Mouse (Mus musculus) liver, embryonic 14.5 days (tissue): ENCODE data around the gene Camkk2. TPM values are rescaled to one million over a fixed set of nuclear protein-coding genes. Genes with fewer than 3 reads are reported as not detected.

Experiments used
- ATAC-seq: fragments of 200-750 bp; cut with Nextera tagmentation; 2 replicates; pipeline ENCODE4 v1.8.0; 2017; ENCODE audit warnings: moderate number of reproducible peaks, mild to moderate bottlenecking, moderate library complexity; ENCODE audit not compliant: insufficient read depth
- DNase-seq, 3 experiments: peaks; one replicate each; pipeline ENCODE4 v3.0.0-alpha.2; 2012 to 2013; ENCODE audit warnings: low read depth in 3 of 3, low spot score in 3 of 3
- H3K27ac ChIP-seq: fragments of 300-500 bp; sonication (generic); 2 replicates; pipeline ENCODE4 v1.5.1; 2014; ENCODE audit warnings: moderate library complexity, mild to moderate bottlenecking, control low read depth, inconsistent platforms
- H3K27me3 ChIP-seq: fragments of 300-500 bp; sonication (generic); 2 replicates; pipeline ENCODE4 v1.6.1; 2014; ENCODE audit warnings: mild to moderate bottlenecking, low read length, moderate library complexity; ENCODE audit not compliant: control insufficient read depth, insufficient read depth
- H3K36me3 ChIP-seq: fragments of 300-500 bp; sonication (generic); replicated peaks from 2 replicates; pipeline ENCODE4 v1.6.1; 2014; ENCODE audit warnings: low read depth; ENCODE audit not compliant: control insufficient read depth, insufficient read depth
- H3K4me1 ChIP-seq, 2 experiments: fragments of 200-500 bp in 1 of 2; fragments of 300-500 bp in 1 of 2; sonication (generic) in 1 of 2; replicated peaks; 2 replicates each; pipeline ENCODE4 v1.6.1; 2012 to 2014; ENCODE audit warnings: antibody characterized with exemption in 1 of 2, inconsistent platforms in 1 of 2, low read length in 1 of 2; ENCODE audit not compliant: control insufficient read depth in 2 of 2, insufficient read depth in 2 of 2
- H3K4me2 ChIP-seq: fragments of 300-500 bp; sonication (generic); 2 replicates; pipeline ENCODE4 v1.6.1; 2014; ENCODE audit warnings: low read depth, mild to moderate bottlenecking, control low read depth, moderate library complexity
- H3K4me3 ChIP-seq, 2 experiments: fragments of 200-500 bp in 1 of 2; fragments of 300-500 bp in 1 of 2; sonication (generic) in 1 of 2; 2 replicates each; pipeline ENCODE4 v1.5.1; 2012 to 2014; ENCODE audit warnings: low read depth in 2 of 2, low read length in 2 of 2, mild to moderate bottlenecking in 2 of 2, control low read depth in 1 of 2, inconsistent platforms in 1 of 2, moderate library complexity in 1 of 2; ENCODE audit not compliant: insufficient read depth in 1 of 2
- H3K9ac ChIP-seq: fragments of 300-500 bp; sonication (generic); replicated peaks from 2 replicates; pipeline ENCODE4 v1.6.1; 2014; ENCODE audit warnings: mild to moderate bottlenecking, control low read depth, moderate library complexity
- H3K9me3 ChIP-seq: fragments of 300-500 bp; sonication (generic); 2 replicates; pipeline ENCODE4 v1.6.1; 2016; ENCODE audit warnings: low read length, mixed read lengths; ENCODE audit not compliant: control insufficient read depth
- CTCF ChIP-seq: IDR thresholded peaks from 2 replicates; pipeline ENCODE4 v1.5.1; 2016; ENCODE audit warnings: antibody characterized with exemption, low read depth, control low read depth
- EP300 ChIP-seq: IDR thresholded peaks from 2 replicates; pipeline ENCODE4 v1.6.1; 2016; ENCODE audit warnings: antibody characterized with exemption, low read depth
- WGBS: fragments of 180-500 bp; shearing (Covaris S2); extraction: QIAGEN DNeasy Blood & Tissue Kit; methylation state at CpG from one replicate; pipeline ENCODE4 v1.1.7; 2014; ENCODE audit not compliant: insufficient replicate concordance; 5-methylcytosine and 5-hydroxymethylcytosine counted together
- polyA plus RNA-seq, 2 experiments: library from polyadenylated mRNA; depleted of rRNA in 1 of 2; stranded (reverse) in 1 of 2; unstranded in 1 of 2; fragments of >200 nt; fragmentation: Nextera tagmentation in 1 of 2; extraction: Ambion mirVana in 1 of 2; gene quantifications; 2 replicates each; pipeline versions ENCODE4 v1.2.1 to v1.2.3; 2012 to 2014

Camkk2 gene
- polyA plus RNA-seq, 2 experiments, result 5.9 to 6.3 TPM

DNA sequence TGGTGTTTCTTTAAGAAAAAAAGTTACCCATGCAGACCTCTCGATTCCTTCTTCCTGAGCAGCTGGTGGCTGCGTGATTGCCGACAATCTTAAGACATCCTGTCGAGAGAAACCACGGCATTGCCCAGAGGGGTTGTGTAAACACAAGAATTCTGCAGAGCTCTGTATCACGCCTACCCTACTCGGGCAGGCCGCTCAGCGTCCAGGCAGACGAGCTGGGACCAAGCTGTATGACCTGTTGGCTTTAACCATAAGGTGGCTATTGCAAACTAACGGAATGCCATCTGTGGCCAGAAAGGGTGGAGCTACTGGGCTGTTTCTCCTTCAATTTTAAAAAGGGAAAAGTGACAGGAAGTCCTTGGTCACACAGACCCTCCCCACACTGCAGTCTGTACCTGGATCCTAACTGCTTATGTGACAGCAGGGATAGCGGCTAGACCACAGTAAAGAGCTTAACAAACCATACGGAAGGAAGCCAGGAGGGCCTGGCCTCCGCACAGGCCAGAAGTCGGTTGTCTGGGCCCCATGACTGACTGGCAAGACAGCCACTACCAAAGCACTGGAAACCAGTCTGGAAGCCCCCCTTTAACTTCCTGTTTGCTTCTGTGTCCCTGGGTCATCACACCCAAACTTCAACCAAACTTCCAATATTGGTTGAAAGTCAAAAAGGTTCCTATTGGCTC is 47.1 kb downstream of the Camkk2 start:
- H3K9me3 ChIP-seq, result no peaks in the 10 kb centered on the region
- H3K27ac ChIP-seq, result no peak overlapping the region; the same call in 1 of the 2 replicates
- H3K27me3 ChIP-seq, result no peaks in the 10 kb centered on the region
- no peak overlapping the region for H3K4me3 ChIP-seq
- peaks cover 0 to 14% of the 10 kb centered on the region in 2 experiments for H3K4me1 ChIP-seq
- ATAC-seq (0 out of 2 replicates have a peak, but pooled peaks have one; percentile 27), DNase-seq (no peak)
- H3K9ac ChIP-seq, result no peak overlapping the region
- no peaks in the 10 kb centered on the region for H3K36me3 ChIP-seq
- WGBS, result 13% methylated on average over 15 of the region's 15 CpGs
- no peak for TF ChIP-seq EP300
- no peak for TF ChIP-seq CTCF
- H3K4me2 ChIP-seq, result peak overlapping the region; percentile 23; the same call in 1 of the 2 replicates

DNA sequence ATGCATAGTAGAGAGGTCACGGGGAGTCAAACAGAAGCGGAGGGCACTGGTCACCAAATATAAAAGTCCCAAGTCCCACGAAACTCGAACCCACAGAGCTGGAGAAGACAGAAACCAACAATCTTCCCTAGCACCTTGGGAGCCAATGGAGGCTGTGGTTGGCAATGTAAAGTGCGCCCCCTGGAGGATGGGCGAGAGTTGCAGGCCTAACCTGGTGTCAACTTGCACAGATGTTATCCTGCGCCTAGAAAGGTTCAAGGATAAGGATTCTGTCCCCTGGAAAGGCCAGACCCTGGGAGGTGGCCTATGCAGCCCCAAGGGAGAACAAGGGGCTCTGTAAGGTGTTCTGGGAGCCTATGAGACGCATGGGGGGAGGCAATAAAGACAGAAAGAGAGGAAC is 47.9 kb downstream of the Camkk2 start:
- Histone ChIP-seq H3K4me1 (peaks cover 0 to 14% of the 10 kb centered on the region in 2 experiments), H3K27me3 (no peaks in the 10 kb centered on the region), H3K9me3 (no peaks in the 10 kb centered on the region), H3K27ac (no peak overlapping the region), H3K36me3 (no peaks in the 10 kb centered on the region), H3K4me2 (0 out of 2 replicates have a peak overlapping the region, but pooled peaks have one; percentile 3), H3K9ac (no peak overlapping the region), H3K4me3 (no peak overlapping the region)
- DNase-seq (peak; percentile 36 to 47 (median 42)), ATAC-seq (no peak)
- TF ChIP-seq CTCF, result peak; percentile 98
- no peak for TF ChIP-seq EP300
- WGBS, result 39% methylated on average over 8 of the region's 8 CpGs

DNA sequence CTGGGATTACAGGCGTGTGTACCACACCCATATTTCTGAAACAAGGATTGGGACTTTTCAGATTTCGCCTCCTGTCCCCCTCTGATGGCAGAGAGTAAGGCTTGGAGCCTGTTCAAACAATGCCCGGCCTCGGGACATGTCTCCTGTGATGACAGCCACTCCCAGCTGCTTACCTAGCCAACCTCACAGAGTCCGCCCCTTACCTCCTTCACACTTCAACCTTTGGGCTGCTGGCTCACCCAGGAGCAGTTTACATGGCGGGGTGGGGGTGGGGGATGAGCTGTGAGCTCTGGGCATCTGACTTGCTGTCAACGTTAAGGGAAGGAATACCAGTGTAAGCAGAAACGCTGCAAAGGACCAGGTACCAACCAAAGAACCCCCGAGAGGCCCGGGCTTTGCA is 48.4 kb downstream of the Camkk2 start:
- Histone ChIP-seq H3K9me3 (no peaks in the 10 kb centered on the region), H3K9ac (no peak overlapping the region), H3K27ac (no peak overlapping the region), H3K4me3 (no peak overlapping the region), H3K36me3 (no peaks in the 10 kb centered on the region), H3K4me2 (no peak overlapping the region), H3K27me3 (no peaks in the 10 kb centered on the region), H3K4me1 (peaks cover 0 to 14% of the 10 kb centered on the region in 2 experiments)
- no peak for DNase-seq
- WGBS, result 67% methylated on average over 10 of the region's 10 CpGs
- TF ChIP-seq EP300, result no peak
- TF ChIP-seq CTCF, result no peak
- ATAC-seq, result no peak

DNA sequence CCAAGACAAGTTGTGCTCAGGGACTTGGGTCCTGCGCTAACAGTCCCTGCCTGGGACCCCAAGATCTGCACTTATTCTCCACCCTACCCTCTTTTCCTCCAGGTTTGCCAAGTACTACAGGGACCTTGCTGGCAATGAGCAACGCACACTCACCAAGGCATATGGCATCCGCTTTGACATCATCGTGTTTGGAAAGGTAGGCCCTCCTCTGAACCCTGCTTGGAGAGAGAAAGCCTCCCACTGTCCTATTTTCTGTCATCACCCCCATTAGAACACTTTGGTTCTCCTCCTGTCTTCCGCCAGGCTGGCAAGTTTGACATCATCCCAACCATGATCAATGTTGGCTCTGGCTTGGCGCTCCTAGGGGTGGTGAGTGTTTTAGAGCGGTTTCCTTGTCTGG is 52.1 kb downstream of the Camkk2 start:
- no peak overlapping the region for H3K4me3 ChIP-seq
- WGBS, result 82% methylated on average over 7 of the region's 7 CpGs
- H3K4me2 ChIP-seq, result no peak overlapping the region
- DNase-seq (no peak), ATAC-seq (no peak)
- peaks cover 0 to 6% of the 10 kb centered on the region in 2 experiments; a peak in 3 of 4 replicates for H3K4me1 ChIP-seq
- TF ChIP-seq EP300 (no peak), CTCF (no peak)
- no peak overlapping the region for H3K9ac ChIP-seq
- no peaks in the 10 kb centered on the region for H3K36me3 ChIP-seq
- H3K27me3 ChIP-seq, result no peaks in the 10 kb centered on the region
- no peak overlapping the region for H3K27ac ChIP-seq
- no peaks in the 10 kb centered on the region for H3K9me3 ChIP-seq

DNA sequence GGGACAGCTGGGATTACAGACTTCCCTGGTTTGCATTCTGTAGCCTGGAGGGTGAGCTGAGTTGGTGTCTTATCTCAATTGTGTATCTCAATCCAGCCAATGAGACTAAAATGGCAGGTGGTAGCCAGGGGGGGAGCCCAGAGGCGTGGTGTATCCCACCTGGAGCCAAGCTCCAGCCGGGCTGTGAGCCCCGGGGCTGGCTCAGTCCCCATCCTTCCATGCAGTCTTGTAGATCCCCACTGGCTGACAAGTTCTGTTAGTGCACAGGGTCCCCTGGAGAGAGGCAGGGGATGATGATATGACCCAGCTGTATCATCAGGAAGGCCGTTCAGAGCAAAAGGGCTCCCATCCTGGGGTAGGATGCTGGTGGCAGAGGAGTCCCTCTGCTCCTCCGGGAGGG is 52.6 kb downstream of the Camkk2 start:
- no peak overlapping the region for H3K27ac ChIP-seq
- peaks cover 0 to 3% of the 10 kb centered on the region in 2 experiments; a peak in 2 of 4 replicates for H3K4me1 ChIP-seq
- no peaks in the 10 kb centered on the region for H3K36me3 ChIP-seq
- no peak overlapping the region for H3K4me3 ChIP-seq
- no peaks in the 10 kb centered on the region for H3K27me3 ChIP-seq
- no peak for DNase-seq
- H3K9me3 ChIP-seq, result no peaks in the 10 kb centered on the region
- no peak for TF ChIP-seq EP300
- no peak for TF ChIP-seq CTCF
- no peak overlapping the region for H3K4me2 ChIP-seq
- H3K9ac ChIP-seq, result no peak overlapping the region
- ATAC-seq, result no peak
- 82% methylated on average over 5 of the region's 5 CpGs for WGBS
